Mouse (Mus musculus) monocyte, adult 5-6 weeks (primary cell): Measurements from ENCODE around the gene Ubqln1. TPM values are rescaled to one million over a fixed set of nuclear protein-coding genes. Genes with fewer than 3 reads are reported as not detected.
A peak's percentile ranks its signal among the peaks of the same experiment; 100 is the strongest.

ENCODE experiments used
- ATAC-seq: fragments of 153-309, 156-312 bp; replicated peaks from 2 replicates; pipeline ENCODE4 v1.8.0; 2017; ENCODE audit warnings: mild to moderate bottlenecking; ENCODE audit not compliant: low TSS enrichment, insufficient number of reproducible peaks, severe bottlenecking, poor library complexity, low FRiP score
- total RNA-seq: library from RNA; stranded (forward); fragments of 200-1000, 200-491, 200-594 nt; gene quantifications from 3 replicates; pipeline ENCODE4 v1.2.3, GENCODE M21; 2017

Gene Ubqln1
- total RNA-seq, 1 experiment from 2014 or later: 45.8 TPM

- no peak for ATAC-seq
Measured at GRCm38 (mm10) chr13:58204202-58204601, 11.3 kb downstream of the Ubqln1 start.

- ATAC-seq: no peak
Measured at GRCm38 (mm10) chr13:58202903-58203302, 12.6 kb downstream of the Ubqln1 start.

GRCm38 (mm10) chr13:58201908-58202307 lies 13.5 kb downstream of the Ubqln1 start:
- no peak for ATAC-seq

- no peak for ATAC-seq
Measured at GRCm38 (mm10) chr13:58201343-58201742, 14.1 kb downstream of the Ubqln1 start.

- ATAC-seq: no peak
Measured at GRCm38 (mm10) chr13:58197981-58198640, 17.3 kb downstream of the Ubqln1 start.

- no peak for ATAC-seq
Measured at GRCm38 (mm10) chr13:58197211-58197610, 18.2 kb downstream of the Ubqln1 start.

GRCm38 (mm10) chr13:58194908-58195307 lies 20.5 kb downstream of the Ubqln1 start:
- no peak for ATAC-seq

GRCm38 (mm10) chr13:58193221-58193620 lies 22.2 kb downstream of the Ubqln1 start:
- no peak for ATAC-seq

- no peak for ATAC-seq
Measured at GRCm38 (mm10) chr13:58192146-58192545, 23.3 kb downstream of the Ubqln1 start.

- ATAC-seq: no peak
Measured at GRCm38 (mm10) chr13:58191516-58191915, 23.9 kb downstream of the Ubqln1 start.

GRCm38 (mm10) chr13:58189473-58189872 lies 26.0 kb downstream of the Ubqln1 start:
- no peak for ATAC-seq

GRCm38 (mm10) chr13:58188412-58188811 lies 27.0 kb downstream of the Ubqln1 start:
- ATAC-seq: peak; percentile 95

GRCm38 (mm10) chr13:58187751-58188150 lies 27.7 kb downstream of the Ubqln1 start:
- ATAC-seq: no peak

GRCm38 (mm10) chr13:58186281-58186680 lies 29.2 kb downstream of the Ubqln1 start:
- no peak for ATAC-seq

- no peak for ATAC-seq
Measured at GRCm38 (mm10) chr13:58184111-58184510, 31.3 kb downstream of the Ubqln1 start.

- no peak for ATAC-seq
Measured at GRCm38 (mm10) chr13:58181607-58182551, 33.6 kb downstream of the Ubqln1 start.

GRCm38 (mm10) chr13:58177511-58178208 lies 37.8 kb downstream of the Ubqln1 start:
- no peak for ATAC-seq

GRCm38 (mm10) chr13:58176105-58176504 lies 39.3 kb downstream of the Ubqln1 start:
- no peak for ATAC-seq

GRCm38 (mm10) chr13:58168119-58168518 lies 47.3 kb downstream of the Ubqln1 start:
- ATAC-seq: no peak
